Mouse (Mus musculus): ENCODE measurements around the gene Six1. TPM values are rescaled to one million over a fixed set of nuclear protein-coding genes. Genes with fewer than 3 reads are reported as not detected.
A peak's percentile ranks its signal among the peaks of the same experiment; 100 is the strongest.
"Not testable (repeated sequence)": the region's sequence is repeated elsewhere in the genome, so short reads cannot be mapped to it uniquely, and the experiment has no call there.

The Six1 gene
- 1.3 and 2.3 TPM in 2 replicates for polyA plus RNA-seq (2014; fragmentation: Nextera tagmentation; extraction: Ambion mirVana)

DNA sequence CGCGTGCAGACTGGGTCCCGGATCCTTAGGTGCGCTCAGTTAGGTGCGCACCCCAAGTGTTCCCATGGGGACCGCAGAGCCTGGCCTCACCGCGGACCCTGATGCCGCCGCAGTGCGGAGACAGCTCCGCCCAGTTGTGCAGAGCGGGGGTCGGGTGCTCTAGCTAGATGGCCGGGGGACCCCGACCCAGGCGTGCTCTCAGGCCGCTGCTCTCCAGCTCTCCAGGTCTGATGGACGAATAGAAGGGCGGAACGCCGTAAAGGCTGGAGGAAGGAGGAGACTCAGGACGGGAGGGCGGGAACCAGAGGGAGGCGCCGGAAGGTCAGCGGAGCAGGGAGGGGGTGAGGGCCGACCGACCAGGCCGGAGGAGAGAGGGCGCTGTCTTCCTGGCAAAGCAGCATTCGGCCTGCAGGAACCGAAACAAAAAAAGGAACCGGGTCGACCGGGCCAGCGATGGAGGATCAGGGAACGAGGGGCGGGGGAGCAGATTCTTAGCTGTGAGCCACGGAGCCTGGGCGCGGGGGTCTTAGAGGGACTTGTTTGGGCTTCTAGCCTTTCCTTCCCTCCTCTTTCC is at the start of gene Six1:
Gene Six1 (minus strand): TSS at position 220 of the 574 bp plus-strand sequence.
- Histone ChIP-seq H3K36me3 (ENCODE audit: control insufficient read depth, insufficient read depth, low read length) (no peaks in the 10 kb centered on the region), H3K9ac (ENCODE audit: low read depth, low read length) (peak within 1 kb of the TSS; percentile 76), H3K27me3 (ENCODE audit: control insufficient read depth, insufficient read depth, low read length) (peaks cover 50% of the 10 kb centered on the region), H3K27ac (ENCODE audit: low read depth, low read length) (no peak within 1 kb of the TSS), H3K4me3 (ENCODE audit: low read depth, low read length) (peak within 1 kb of the TSS; percentile 66), H3K4me1 (ENCODE audit: control insufficient read depth, insufficient read depth, low read length) (0 out of 2 replicates have a peak, but pooled peaks cover 8% of the 10 kb centered on the region), H3K4me2 (peak within 1 kb of the TSS; percentile 94), H3K9me3 (replicated peaks; ENCODE audit: control insufficient read depth, low read length) (no peaks in the 10 kb centered on the region)
- peak; percentile 91 for ATAC-seq (replicated peaks; ENCODE audit: insufficient number of reproducible peaks, low FRiP score, low TSS enrichment)
- WGBS (ENCODE audit: insufficient replicate concordance), result 1% methylated on average over 42 of the region's 42 CpGs

DNA sequence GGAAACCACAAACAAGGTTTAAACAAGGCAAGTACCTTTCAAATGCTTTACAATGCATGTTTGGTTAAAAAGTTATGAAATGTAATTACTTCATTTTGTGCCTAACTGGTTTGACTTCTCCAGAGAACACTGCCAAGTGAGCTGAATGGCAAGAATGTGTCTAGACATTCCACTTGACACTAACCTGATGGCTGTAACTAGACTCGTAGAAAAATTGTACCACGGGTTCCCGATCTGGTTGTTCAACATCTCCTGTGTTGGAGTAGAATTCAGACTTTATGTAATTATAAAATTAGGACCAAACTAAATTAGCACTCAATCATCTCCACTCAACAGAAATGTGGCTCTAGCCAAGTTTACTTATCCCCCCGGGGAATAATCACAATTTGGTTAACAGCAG is 44.9 kb upstream of the Six1 start:
- H3K9ac ChIP-seq (ENCODE audit: low read depth, low read length), result no peak overlapping the region
- H3K4me3 ChIP-seq (ENCODE audit: low read depth, low read length), result no peak overlapping the region
- ATAC-seq (replicated peaks; ENCODE audit: insufficient number of reproducible peaks, low FRiP score, low TSS enrichment), result no peak

DNA sequence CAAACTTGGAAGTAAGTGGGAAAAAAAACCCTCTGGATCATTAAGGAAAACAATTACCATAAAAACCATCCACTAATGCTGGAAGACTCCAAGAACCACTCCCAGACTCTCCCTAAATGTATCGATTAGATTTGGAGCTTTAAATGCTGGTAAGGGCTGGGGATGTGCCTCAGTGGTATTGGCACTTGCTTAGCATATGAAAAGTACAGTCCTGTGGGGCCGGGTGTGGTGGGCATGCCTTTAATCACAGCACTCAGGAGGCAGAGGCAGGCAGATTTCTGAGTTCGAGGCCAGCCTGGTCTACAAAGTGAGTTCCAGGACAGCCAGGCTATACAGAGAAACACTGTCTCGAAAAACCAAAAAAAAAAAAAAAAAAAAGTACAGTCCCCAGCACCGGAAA is 42.5 kb upstream of the Six1 start:
- H3K4me1 ChIP-seq (ENCODE audit: control insufficient read depth, insufficient read depth, low read length); H3K36me3 ChIP-seq (ENCODE audit: control insufficient read depth, insufficient read depth, low read length); H3K27me3 ChIP-seq (ENCODE audit: control insufficient read depth, insufficient read depth, low read length); H3K9ac ChIP-seq (ENCODE audit: low read depth, low read length); ATAC-seq (replicated peaks; ENCODE audit: insufficient number of reproducible peaks, low FRiP score, low TSS enrichment); H3K9me3 ChIP-seq (replicated peaks; ENCODE audit: control insufficient read depth, low read length); H3K4me2 ChIP-seq; H3K27ac ChIP-seq (ENCODE audit: low read depth, low read length); H3K4me3 ChIP-seq (ENCODE audit: low read depth, low read length): not testable (repeated sequence)
- WGBS (ENCODE audit: insufficient replicate concordance), result 84% methylated on average over 5 of the region's 5 CpGs

More for the DNA sequence above, 44.9 kb upstream of the Six1 start:
- 59% methylated on average over 4 of the region's 4 CpGs for whole genome bisulfite sequencing (ENCODE audit: insufficient replicate concordance)
- no peaks in the 10 kb centered on the region for H3K4me1 ChIP-seq (ENCODE audit: control insufficient read depth, insufficient read depth, low read length)
- H3K36me3 ChIP-seq (ENCODE audit: control insufficient read depth, insufficient read depth, low read length), result peaks cover 7% of the 10 kb centered on the region
- H3K4me2 ChIP-seq, result no peak overlapping the region
- no peaks in the 10 kb centered on the region for H3K27me3 ChIP-seq (ENCODE audit: control insufficient read depth, insufficient read depth, low read length)
- no peaks in the 10 kb centered on the region for H3K9me3 ChIP-seq (replicated peaks; ENCODE audit: control insufficient read depth, low read length)
- no peak overlapping the region for H3K27ac ChIP-seq (ENCODE audit: low read depth, low read length)

DNA sequence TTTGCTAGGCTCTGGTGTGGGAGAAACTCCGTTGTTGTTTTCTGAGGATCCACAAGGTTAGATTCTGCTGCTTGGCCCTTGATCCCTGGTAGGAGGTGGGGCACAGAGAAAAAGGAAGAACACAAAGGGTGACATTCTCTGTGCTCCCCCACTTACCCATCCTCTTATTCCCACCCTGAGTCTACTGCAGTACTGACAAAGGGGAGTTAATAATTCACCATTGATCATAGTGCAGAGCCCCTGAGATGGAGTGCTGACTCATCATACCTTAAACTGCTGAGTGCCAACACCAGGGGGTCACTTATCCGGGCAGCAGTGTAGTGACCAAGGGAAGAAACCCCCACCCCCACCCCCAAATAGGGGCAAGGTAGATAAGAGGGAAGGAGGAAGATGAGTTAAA is 40.9 kb upstream of the Six1 start:
- no peak overlapping the region for H3K4me2 ChIP-seq
- H3K27me3 ChIP-seq (ENCODE audit: control insufficient read depth, insufficient read depth, low read length), result no peaks in the 10 kb centered on the region
- ATAC-seq (replicated peaks; ENCODE audit: insufficient number of reproducible peaks, low FRiP score, low TSS enrichment), result no peak
- no peaks in the 10 kb centered on the region for H3K36me3 ChIP-seq (ENCODE audit: control insufficient read depth, insufficient read depth, low read length)
- H3K9me3 ChIP-seq (replicated peaks; ENCODE audit: control insufficient read depth, low read length), result no peaks in the 10 kb centered on the region
- H3K27ac ChIP-seq (ENCODE audit: low read depth, low read length), result no peak overlapping the region
- no peak overlapping the region for H3K9ac ChIP-seq (ENCODE audit: low read depth, low read length)
- no peak overlapping the region for H3K4me3 ChIP-seq (ENCODE audit: low read depth, low read length)
- WGBS (ENCODE audit: insufficient replicate concordance), result 33% methylated on average over 2 of the region's 2 CpGs
- no peaks in the 10 kb centered on the region for H3K4me1 ChIP-seq (ENCODE audit: control insufficient read depth, insufficient read depth, low read length)

DNA sequence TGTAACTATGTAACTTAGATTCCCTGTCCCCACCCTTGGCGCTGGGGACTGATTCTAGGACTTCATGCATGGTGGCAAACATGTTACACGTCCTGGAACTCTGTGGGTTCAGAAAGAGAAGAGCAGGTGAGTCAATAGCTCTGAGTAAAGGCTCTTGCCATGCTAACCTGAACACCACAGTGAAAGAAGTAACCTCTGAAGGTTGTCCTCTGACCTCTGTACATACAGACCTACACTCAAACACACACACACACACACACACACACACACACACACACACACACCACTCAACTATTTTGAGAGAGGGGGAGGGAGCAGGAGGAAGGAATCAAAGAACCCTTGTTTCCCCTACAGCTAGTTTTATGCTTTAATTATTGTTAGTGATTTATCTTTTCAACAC is 40.5 kb upstream of the Six1 start:
- Histone ChIP-seq H3K9me3 (replicated peaks; ENCODE audit: control insufficient read depth, low read length) (no peaks in the 10 kb centered on the region), H3K27me3 (ENCODE audit: control insufficient read depth, insufficient read depth, low read length) (no peaks in the 10 kb centered on the region), H3K36me3 (ENCODE audit: control insufficient read depth, insufficient read depth, low read length) (no peaks in the 10 kb centered on the region), H3K4me3 (ENCODE audit: low read depth, low read length) (no peak overlapping the region), H3K4me1 (ENCODE audit: control insufficient read depth, insufficient read depth, low read length) (no peaks in the 10 kb centered on the region), H3K4me2 (no peak overlapping the region), H3K27ac (ENCODE audit: low read depth, low read length) (no peak overlapping the region), H3K9ac (ENCODE audit: low read depth, low read length) (no peak overlapping the region)
- no peak for ATAC-seq (replicated peaks; ENCODE audit: insufficient number of reproducible peaks, low FRiP score, low TSS enrichment)
- WGBS (ENCODE audit: insufficient replicate concordance), result 75% methylated on average over 2 of the region's 2 CpGs

DNA sequence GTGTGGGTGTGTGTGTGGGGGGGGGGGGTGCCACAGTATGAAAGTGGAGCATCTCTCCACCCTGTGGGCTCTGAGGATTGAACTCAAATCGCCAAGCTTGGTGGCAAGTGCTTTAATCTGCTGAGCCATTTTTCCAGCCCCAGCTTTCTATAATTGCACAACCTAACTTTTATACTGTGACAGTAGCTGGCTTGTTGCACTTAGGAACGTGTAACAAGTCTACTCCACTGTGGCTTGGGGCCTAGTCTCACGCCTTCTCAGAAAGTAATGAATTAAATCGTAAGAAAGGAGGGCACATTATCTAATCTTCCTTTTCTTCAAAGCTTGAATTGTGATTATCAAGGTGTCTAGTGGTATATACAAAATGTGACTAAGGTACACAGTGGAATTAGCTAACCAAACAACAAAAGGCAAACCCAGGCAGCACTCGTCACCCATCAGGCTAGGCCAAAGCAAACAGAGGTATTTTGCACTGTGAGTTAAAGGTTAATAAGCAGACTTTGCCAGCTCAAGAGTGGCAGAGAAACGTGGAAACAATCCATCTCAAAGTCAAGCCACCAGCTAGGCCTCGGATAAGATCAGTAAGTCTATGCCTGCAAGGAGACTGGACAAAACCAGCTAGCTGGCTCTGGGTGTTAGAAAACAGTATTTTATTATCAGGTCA is 37.1 kb upstream of the Six1 start:
- 63% methylated on average over 7 of the region's 7 CpGs for WGBS (ENCODE audit: insufficient replicate concordance)
- Histone ChIP-seq H3K4me3 (ENCODE audit: low read depth, low read length) (no peak overlapping the region), H3K9me3 (replicated peaks; ENCODE audit: control insufficient read depth, low read length) (no peaks in the 10 kb centered on the region), H3K36me3 (ENCODE audit: control insufficient read depth, insufficient read depth, low read length) (no peaks in the 10 kb centered on the region), H3K27me3 (ENCODE audit: control insufficient read depth, insufficient read depth, low read length) (no peaks in the 10 kb centered on the region), H3K9ac (ENCODE audit: low read depth, low read length) (no peak overlapping the region), H3K4me1 (ENCODE audit: control insufficient read depth, insufficient read depth, low read length) (no peaks in the 10 kb centered on the region), H3K4me2 (no peak overlapping the region), H3K27ac (ENCODE audit: low read depth, low read length) (no peak overlapping the region)
- ATAC-seq (replicated peaks; ENCODE audit: insufficient number of reproducible peaks, low FRiP score, low TSS enrichment), result no peak

DNA sequence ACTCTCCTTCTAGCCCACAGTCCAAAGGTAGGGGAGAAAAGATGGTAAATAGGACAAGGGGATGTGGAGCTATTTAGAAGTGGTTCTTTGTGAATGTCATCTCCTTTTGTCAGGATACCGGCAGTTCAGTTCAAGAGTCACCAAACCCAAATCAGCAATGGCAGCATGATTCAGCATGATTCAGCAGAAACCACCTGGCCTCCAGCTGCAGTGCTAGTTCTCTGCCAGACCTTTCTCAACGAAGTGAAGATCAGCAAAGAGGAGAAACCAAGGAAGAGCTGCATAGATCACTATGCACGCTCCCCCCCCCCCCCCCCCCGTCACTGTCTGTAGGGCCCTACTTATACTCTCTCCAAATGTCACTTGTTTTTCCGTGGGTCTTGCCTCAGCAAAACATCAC is 35.2 kb upstream of the Six1 start:
- 68% methylated on average over 5 of the region's 5 CpGs for WGBS (ENCODE audit: insufficient replicate concordance)
- Histone ChIP-seq H3K9ac (ENCODE audit: low read depth, low read length) (no peak overlapping the region), H3K27ac (ENCODE audit: low read depth, low read length) (peak overlapping the region; percentile 35; the same call in 1 of the 2 replicates), H3K4me1 (ENCODE audit: control insufficient read depth, insufficient read depth, low read length) (no peaks in the 10 kb centered on the region), H3K4me3 (ENCODE audit: low read depth, low read length) (no peak overlapping the region), H3K9me3 (replicated peaks; ENCODE audit: control insufficient read depth, low read length) (no peaks in the 10 kb centered on the region), H3K4me2 (no peak overlapping the region), H3K36me3 (ENCODE audit: control insufficient read depth, insufficient read depth, low read length) (no peaks in the 10 kb centered on the region), H3K27me3 (ENCODE audit: control insufficient read depth, insufficient read depth, low read length) (no peaks in the 10 kb centered on the region)
- peak; percentile 63; the same call in 1 of the 2 replicates for ATAC-seq (replicated peaks; ENCODE audit: insufficient number of reproducible peaks, low FRiP score, low TSS enrichment)

- Histone ChIP-seq H3K27ac (ENCODE audit: low read depth, low read length) (peak overlapping the region; percentile 35; the same call in 1 of the 2 replicates), H3K4me1 (ENCODE audit: control insufficient read depth, insufficient read depth, low read length) (no peaks in the 10 kb centered on the region), H3K4me3 (ENCODE audit: low read depth, low read length) (no peak overlapping the region), H3K27me3 (ENCODE audit: control insufficient read depth, insufficient read depth, low read length) (no peaks in the 10 kb centered on the region), H3K9ac (ENCODE audit: low read depth, low read length) (no peak overlapping the region), H3K4me2 (no peak overlapping the region), H3K9me3 (replicated peaks; ENCODE audit: control insufficient read depth, low read length) (no peaks in the 10 kb centered on the region), H3K36me3 (ENCODE audit: control insufficient read depth, insufficient read depth, low read length) (no peaks in the 10 kb centered on the region)
- no peak for ATAC-seq (replicated peaks; ENCODE audit: insufficient number of reproducible peaks, low FRiP score, low TSS enrichment)
- WGBS (ENCODE audit: insufficient replicate concordance), result 73% methylated on average over 5 of the region's 5 CpGs
Measured at GRCm38 (mm10) chr12:73088500-73088899, 34.8 kb upstream of the Six1 start.

DNA sequence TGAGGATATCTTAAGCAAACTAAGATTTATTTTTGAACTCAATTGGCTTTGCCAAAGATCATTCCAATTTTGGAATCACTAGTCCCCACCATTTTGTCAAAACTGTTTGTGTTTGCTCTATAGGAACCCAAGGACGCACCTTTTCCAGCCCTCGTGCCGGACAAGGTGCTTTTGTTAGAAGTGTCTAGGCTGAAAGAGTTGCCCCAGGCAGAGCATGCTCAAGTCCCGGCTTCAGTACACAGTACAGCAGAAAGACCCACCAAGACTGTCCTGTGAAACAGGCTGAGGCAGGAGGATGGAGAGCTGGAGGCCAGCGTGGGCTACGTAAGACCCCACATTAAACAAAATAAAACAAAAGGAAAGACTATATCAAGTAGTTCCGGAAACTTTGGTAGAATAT is 33.4 kb upstream of the Six1 start:
- Histone ChIP-seq H3K9ac (ENCODE audit: low read depth, low read length) (no peak overlapping the region), H3K9me3 (replicated peaks; ENCODE audit: control insufficient read depth, low read length) (no peaks in the 10 kb centered on the region), H3K36me3 (ENCODE audit: control insufficient read depth, insufficient read depth, low read length) (no peaks in the 10 kb centered on the region), H3K27ac (ENCODE audit: low read depth, low read length) (no peak overlapping the region), H3K4me3 (ENCODE audit: low read depth, low read length) (no peak overlapping the region), H3K27me3 (ENCODE audit: control insufficient read depth, insufficient read depth, low read length) (no peaks in the 10 kb centered on the region), H3K4me1 (ENCODE audit: control insufficient read depth, insufficient read depth, low read length) (no peaks in the 10 kb centered on the region), H3K4me2 (no peak overlapping the region)
- WGBS (ENCODE audit: insufficient replicate concordance), result 86% methylated on average over 7 of the region's 7 CpGs
- ATAC-seq (replicated peaks; ENCODE audit: insufficient number of reproducible peaks, low FRiP score, low TSS enrichment), result no peak

All from heart, embryonic 11.5 days (tissue).